Mouse (Mus musculus) right cerebral cortex, adult 2 months (tissue): ENCODE measurements around the gene Ptx3.

ENCODE experiments used
- DNase-seq, 2 experiments: peaks; one replicate each; pipeline ENCODE4 v3.0.0; 2021 to 2022; ENCODE audit warnings: low spot score in 2 of 2

The Ptx3 gene

DNA sequence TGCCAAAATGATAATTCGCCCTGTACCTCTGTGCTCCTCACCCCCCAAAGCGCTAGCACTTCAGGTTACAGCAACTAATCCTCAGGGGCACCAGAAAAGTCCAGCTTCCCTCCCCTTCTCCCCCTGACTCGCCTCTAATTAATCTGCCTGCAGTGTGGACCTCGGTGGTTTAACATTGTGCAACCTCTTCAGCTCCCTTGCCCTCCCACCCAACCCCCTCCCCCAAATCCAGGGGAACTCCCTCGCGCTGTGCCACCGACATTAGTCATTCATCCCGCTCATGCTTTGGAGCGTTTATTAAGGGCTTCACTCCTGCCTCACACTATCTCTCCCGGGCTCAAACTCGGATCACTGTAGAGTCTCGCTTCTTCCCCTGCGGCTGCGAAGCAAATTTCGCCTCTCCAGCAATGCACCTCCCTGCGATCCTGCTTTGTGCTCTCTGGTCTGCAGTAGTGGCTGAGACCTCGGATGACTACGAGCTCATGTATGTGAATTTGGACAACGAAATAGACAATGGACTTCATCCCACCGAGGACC, at the start of gene Ptx3:
Gene Ptx3 (plus strand): TSS at position 256 of the 537 bp plus-strand sequence.
- no peak for DNase-seq

DNA sequence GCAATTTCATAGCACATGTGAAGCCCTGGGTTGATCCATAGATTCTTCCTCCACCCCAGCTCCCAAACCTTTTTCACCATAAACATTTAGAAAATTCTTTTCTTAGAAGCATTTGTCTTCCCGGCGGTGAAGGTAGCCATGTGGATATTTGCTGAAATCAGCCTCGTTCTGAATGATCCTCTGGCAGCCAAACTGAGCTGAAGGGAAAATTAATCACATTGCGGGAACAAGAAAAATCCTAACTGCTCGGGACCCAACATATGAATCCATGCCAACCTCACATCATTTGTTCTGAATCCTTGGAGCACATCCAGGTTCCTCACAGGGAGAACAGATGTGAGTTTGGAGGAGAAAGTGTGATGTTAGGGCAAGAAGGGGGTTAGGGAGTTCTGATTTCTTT, 46.8 kb upstream of the Ptx3 start:
- DNase-seq: no peak

DNA sequence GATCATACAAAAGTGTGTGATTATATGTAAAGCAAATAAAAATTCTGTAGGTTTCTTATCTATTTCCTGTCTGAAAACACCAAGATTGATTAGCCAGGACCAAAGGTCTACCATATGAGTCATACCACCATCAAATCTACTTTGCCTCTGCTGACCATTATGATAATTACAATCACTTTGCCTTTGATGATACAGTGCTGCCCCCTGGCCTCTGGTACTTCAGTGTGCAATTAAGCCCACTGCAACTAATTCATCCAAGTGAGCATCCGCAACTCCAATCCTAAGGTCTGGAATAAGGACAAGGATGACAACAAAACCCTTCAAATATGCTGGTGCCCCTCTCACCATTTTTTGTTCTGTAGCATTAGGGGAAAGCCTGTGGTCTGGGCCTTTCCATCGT, 40.1 kb upstream of the Ptx3 start:
- no peak for DNase-seq

DNA sequence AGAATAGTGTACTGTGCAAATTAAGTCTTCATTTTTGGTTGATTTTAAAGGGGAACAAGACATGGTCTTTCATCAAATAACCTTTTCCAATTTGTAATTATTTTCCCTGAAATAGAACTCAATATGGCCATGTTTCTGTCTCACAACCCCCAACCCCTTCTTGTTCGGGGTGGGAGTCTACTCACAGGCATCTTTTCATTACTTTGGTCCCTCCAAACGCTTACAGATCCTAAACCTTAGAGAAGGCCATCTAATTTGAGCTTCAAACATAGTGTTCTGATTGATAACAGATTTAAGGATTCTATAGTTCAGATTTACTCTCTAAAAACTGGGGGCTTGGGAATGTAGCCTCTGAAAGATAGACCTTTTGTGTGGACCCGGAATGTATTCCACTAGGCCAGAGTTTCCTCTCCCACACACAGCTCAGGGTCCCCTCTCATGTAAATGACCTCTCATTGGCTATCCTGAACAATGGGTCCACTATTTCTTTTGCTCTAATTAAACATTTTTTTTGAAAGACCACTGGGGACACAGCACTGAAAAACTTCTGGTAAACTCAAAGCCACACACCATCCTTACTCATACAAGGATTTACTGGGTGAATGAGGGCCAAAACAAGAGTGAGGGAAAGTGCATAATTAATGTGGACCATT, 25.7 kb upstream of the Ptx3 start:
- DNase-seq: no peak

DNA sequence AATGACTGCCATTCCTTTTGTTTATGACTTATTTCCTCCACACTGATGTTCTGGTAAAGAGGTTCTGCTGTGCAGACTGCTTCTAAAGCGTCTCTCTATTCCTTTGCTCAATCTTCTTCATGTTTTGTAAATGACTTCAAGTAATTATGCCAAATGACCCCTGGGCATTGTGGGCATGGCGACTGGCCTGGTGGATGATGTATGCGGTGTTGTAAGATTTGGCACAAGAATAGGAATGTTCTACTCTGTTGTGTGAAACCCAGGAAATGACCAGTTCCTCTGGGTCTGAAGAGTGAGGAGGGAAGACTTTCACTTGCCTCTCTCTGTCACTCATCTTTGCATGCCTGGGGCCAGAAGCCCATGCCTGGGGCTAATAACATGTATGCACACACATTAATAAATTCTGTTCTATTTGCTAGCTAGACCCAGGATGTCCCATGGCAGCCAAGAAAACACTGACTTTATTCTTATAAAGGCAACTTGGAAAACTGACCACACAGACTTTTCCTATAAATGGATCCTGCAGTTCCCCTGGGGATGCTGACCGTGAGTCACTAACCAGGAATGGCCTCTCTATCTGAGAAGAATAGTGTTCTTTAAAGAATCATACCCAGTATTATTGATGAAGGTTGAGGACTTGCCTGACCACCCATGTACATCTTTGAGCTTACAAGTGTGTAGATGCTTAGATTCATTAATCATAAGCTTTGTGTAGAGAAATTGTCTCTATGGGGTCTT, 10.7 kb upstream of the Ptx3 start:
- no peak for DNase-seq

DNA sequence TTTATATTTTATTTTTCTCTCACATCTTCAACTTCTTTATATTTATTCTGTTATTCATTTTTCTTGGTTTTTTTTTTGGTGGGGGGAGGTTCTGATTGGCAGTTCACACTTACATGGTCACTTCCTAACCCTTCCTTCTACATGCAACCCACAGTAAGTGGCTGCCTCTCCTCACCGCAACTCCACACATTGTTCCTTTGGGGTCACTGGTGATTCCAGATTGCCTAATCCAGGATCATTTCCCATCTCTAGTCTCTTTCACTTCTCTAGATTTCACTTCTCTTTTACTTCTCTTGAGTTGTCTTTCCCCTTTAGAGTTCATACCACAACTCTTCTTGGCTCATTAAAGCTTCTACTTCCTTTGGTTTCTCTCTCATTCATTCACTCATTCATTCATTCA, 6.2 kb upstream of the Ptx3 start:
- DNase-seq: no peak

DNA sequence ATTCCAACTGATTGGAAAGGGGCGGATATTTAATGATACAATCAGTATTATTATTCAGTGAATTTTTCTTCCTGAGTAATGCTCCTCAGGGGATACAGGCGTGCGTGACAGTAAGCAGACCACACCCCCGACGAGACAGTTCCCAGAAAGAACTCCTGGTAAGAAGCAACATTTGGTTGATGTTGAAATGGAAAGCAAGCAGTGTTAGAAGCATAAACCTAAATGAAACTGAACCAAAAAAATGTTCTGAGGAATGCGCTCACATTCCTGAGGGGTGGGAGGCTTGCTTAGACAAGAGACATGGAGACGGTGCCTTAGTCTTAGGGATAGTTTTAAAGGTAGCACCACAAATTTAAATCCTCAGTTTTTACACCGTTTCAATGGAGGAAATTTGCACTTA, 4.0 kb upstream of the Ptx3 start:
- no peak for DNase-seq

DNA sequence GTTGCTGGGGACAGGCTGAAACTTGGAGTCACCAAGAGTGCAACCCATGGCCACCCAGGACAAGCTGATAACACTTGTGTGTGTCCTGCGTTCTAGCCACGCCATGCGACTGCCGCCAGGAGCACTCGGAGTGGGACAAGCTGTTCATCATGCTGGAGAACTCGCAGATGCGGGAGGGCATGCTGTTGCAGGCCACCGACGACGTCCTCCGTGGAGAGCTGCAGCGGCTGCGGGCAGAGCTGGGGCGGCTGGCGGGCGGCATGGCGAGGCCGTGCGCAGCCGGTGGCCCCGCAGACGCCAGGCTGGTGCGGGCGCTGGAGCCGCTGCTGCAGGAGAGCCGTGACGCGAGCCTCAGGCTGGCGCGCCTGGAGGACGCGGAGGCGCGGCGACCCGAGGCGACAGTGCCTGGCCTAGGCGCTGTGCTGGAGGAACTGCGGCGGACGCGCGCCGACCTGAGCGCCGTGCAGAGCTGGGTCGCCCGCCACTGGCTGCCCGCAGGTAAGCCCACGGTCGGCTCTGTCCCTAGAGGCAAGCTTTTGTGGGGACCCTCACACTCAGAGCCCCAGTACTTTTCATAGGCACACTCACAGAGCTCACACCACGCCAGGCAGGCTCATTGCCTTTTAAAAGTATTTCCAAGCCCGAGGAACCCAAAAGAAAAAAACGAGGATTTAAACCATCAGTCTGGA, 988 bp downstream of the Ptx3 start:
- peak; percentile 26 to 57 for DNase-seq

DNA sequence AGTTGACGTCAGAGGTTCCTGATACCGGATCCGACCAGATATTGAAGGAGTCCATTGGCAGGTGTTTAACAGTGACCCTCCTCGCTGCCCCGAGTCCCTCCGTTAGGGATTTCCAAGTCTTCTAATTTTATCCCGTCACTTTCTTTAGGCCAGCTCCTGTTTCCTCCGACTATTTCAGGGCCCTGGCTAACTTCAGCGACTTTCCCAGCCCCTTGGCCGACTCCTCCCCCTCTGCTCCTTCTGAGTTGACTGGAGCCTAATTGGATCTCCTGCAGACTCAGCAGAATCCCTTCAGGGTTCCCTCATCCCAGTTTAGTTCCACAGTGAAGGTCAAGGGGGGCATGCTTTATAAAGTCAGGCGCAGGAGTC, 1.5 kb downstream of the Ptx3 start:
- no peak for DNase-seq

DNA sequence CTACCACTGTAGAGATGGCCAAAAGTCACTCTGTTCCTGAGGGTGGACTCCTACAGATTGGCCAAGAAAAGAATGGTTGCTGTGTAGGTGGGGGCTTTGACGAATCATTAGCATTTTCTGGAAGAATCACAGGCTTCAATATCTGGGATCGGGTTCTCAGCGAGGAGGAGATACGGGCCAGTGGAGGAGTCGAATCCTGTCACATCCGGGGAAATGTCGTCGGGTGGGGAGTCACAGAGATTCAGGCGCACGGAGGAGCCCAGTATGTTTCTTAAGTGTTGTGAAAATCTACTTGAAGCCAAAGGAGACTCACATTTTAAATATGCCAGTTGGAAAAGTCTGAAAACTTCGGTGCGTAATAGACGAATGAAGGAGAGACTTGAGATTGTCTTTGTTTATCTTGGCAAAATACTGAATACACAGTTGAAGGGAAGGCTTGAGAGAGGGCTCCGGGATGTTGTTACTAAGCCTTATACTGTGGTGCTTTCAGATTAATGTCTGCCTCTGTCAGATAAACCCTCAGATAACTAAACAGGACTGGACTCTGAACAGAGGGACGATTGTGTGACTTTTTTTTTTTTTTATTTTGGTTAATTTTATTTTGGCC, 5.3 kb downstream of the Ptx3 start:
- DNase-seq: no peak

DNA sequence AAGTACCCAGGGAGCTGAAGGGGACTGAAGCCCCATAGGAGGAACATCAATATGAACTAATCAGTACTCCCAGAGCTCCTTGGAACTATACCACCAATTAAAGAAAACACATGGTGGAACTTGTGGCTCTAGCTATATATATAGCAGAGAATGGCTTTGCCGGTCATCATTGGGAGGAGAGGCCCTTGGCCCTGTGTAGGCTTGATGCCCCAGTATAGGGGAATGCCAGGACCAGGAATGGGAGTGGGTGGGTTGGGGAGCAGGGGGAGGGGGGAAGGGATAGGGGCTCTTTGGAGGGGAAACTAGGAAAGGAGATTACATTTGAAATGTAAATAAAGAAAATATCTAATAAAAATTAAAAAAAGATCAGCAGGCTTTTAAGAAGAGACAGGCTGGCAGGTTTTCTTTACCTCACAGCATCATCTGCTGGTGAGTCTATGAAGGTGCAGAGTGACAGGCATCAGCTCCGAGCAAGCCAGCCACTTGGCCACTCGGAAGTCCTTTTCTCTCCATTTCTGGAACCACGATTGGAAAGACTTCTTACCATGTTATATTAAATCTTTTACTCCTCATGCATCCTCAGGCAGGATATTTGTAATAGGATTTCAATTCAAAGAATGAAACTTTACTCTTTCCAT, 16.6 kb downstream of the Ptx3 start:
- peak in 1 of 2 experiments; percentile 41 for DNase-seq

DNA sequence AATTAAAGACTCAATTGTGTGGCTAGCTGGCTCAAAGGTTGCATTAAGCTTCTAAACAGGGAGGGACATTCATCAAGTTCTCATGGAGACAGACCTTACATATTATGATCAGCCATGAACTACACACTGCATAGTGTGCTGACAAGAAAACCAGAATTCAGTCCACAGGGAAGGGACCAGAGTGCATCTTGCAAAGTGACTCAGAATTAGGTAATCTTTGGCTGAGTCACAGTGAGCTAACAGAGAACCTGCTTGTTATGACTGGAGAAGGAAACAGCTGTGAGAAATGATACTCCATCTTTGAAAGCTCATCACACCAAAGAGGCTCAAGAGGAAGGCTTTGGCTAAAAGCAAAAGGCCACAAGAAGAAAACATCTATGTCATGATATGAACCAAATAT, 20.8 kb downstream of the Ptx3 start:
- DNase-seq: no peak

DNA sequence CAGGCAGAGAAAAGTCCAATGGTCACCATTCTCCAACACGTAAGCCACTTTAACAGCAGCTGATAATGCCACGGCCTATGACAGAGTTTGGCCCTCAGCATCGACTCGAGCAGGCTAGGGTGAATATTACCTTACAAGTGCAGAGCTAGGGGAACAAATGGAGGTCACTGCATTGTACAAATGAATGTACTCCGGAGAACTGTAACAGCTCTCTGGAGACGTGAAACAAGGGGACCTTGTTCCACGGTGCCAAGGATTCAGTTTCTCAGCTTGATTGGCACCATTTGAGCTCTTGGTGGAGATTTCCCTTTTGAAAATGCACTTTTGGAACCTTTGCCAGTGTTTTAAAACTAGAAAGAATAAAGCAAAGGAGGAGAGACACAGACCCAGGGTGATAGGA, 32.1 kb downstream of the Ptx3 start:
- no peak for DNase-seq

DNA sequence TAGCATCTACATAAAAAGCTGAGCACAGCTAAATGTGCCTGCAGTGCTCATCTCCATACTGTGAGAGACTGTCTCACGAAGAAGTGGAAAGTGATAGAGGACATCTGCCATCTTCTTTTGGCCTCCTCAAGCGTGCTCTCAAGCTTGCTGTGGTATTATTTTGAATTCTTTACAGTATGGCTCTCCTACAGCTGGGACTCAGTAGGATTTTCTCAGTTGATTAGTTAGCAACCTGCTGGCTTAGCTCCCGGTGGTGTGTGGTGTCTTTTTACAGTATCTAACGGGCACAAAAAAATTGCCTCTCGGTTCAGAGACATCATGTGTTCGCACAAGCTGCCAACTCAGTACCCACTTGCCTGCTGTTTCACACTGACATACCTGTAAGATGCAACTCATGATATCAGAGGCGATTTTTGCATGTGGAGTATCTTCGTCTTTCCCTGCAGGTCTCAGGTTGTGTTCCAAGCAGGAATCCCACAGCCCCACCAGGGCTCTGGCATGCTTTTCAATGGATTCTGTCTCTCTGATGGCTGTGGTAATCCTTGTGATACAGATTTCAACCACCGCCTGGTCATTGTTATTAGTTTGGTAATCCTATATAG, 34.9 kb downstream of the Ptx3 start:
- DNase-seq: peak; percentile 10 to 27

DNA sequence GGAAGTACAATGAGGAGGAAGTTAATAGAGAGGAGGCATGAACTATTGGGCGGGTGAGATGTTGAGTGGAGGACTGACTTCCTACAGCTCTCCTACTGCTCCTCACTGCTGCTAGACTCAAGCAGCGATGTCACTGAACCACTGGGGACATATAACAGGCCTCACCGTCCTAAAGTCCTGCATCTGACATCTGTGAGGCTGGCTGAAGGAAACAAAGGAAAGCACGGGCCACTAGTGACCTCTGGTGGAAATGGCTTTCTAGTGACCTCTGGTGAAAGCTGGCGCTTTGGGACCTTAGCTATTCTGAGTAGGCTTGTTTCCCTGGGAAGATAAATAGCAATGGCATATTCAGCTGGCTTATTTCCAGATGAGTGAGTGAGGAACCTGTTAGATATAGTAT, 42.6 kb downstream of the Ptx3 start:
- DNase-seq: no peak

DNA sequence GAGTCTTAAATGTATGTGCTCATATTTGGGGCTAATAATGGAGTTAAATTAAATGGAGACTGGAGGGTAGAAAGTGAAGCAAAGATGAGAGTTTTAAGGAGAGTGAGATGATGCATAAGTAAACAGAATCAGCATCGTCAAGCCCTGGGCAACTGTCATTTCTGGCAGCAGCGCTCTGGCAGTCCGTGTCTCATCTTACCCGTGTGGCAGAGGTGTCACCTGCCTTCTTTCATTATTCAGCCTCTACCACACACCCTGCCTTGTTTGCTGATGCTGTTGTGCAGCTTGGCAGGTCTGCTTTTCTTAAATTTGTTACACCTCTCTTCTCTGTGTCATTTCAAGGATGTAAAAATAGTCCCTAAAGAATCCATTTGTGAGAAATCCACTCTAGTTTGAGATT, 43.6 kb downstream of the Ptx3 start:
- no peak for DNase-seq
